8 mouse cellular contexts compared by ENCODE assay signal in the genomic region with DNA sequence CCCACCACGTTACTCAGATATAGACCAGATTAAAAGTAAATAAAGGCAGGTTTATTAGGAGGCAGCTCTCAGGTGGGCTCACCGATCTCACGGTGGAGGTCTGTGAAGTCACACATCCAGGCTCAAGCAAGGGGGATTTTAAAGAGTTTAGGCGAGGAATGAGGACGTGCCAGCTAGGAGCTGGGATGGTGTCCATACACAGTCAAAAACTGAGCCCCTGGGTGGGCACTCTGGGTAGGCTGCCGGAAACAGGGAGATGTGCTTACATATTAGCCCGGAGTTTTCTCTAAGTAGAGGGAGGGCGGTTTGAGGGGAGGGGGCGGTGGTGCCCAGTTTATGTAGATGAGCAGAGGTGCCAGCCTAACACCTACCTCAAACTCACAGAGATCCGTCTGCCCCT. TPM values are rescaled to one million over a fixed set of nuclear protein-coding genes. Genes with fewer than 3 reads are reported as not detected.
DNase-seq lines count a peak whose midpoint lies in the region; ATAC-seq and TF ChIP-seq lines count a peak whose summit lies in the region.

No protein-coding gene starts in this region.

- WGBS in spleen, adult 2 months = 53% methylated on average over 10 of the region's 10 CpGs
- 50% methylated on average over 10 of the region's 10 CpGs for WGBS in liver, embryonic 12.5 days (ENCODE audit: insufficient replicate concordance)

- DNase-seq in gastrocnemius, adult 2 months = no peak
- DNase-seq in gastrocnemius, postnatal 36 days = no peak
- no peak for DNase-seq in spleen, adult 2 months (ENCODE audit: low read depth in 1 of 2, low spot score in 2 of 2)
- no peak for DNase-seq in spleen, postnatal 10 days (ENCODE audit: low spot score in 2 of 2)
- no peak for DNase-seq in yolk sac, embryonic 10.5 days (ENCODE audit: low spot score)
- DNase-seq in frontal cortex, adult 2 months (ENCODE audit: extremely low spot score in 1 of 2, low spot score in 1 of 2) = no peak
- DNase-seq in ovary, postnatal 14 days (ENCODE audit: low spot score) = no peak

- intact Hi-C loops in gastrocnemius, adult 2 months (cut with DNase I) = loop anchor here (1.0 to 2.0 kb wide), 3 partner anchors 39 to 114 kb away; a partner anchor contains a TSS
- intact Hi-C loops in gastrocnemius, postnatal 36 days (cut with DNase I) = loop anchor here (2.0 kb wide), 1 partner anchor 38 kb away; no protein-coding TSS in a partner anchor

- peak overlapping the region; percentile 74 for H3K4me2 ChIP-seq in liver, embryonic 12.5 days

- no peaks in the 10 kb centered on the region for H3K9me3 ChIP-seq in liver, embryonic 12.5 days (replicated peaks)

- no peak for TF ChIP-seq POLR2A in spleen, adult 2 months (IDR thresholded peaks at IDR 0.05; ENCODE audit: low read depth, low read length)

- no peaks in the 10 kb centered on the region for H3K36me3 ChIP-seq in spleen, adult 2 months (ENCODE audit: control insufficient read depth, insufficient read depth, low read length)
- no peaks in the 10 kb centered on the region for H3K36me3 ChIP-seq in liver, embryonic 12.5 days

- peak overlapping the region; percentile 99 for H3K4me3 ChIP-seq in gastrocnemius, adult 2 months
- peak overlapping the region; percentile 51; the same call in 1 of the 2 replicates for H3K4me3 ChIP-seq in spleen, adult 2 months (ENCODE audit: extremely low read depth, insufficient read depth, insufficient read length)
- no peak overlapping the region for H3K4me3 ChIP-seq in liver, embryonic 12.5 days

- no peak for ATAC-seq in liver, embryonic 12.5 days

- H3K4me1 ChIP-seq in spleen, adult 2 months (ENCODE audit: control insufficient read depth, insufficient read depth, insufficient read length) = peaks cover 4% of the 10 kb centered on the region; the same call in 1 of the 2 replicates
- no peaks in the 10 kb centered on the region; the same call in 1 of the 2 replicates for H3K4me1 ChIP-seq in liver, embryonic 12.5 days

- H3K27me3 ChIP-seq in spleen, adult 2 months (ENCODE audit: control insufficient read depth, insufficient read depth, low read length) = peaks cover 5% of the 10 kb centered on the region; the same call in 1 of the 2 replicates
- peaks cover 37% of the 10 kb centered on the region for H3K27me3 ChIP-seq in liver, embryonic 12.5 days (replicated peaks)

- H3K27ac ChIP-seq in gastrocnemius, adult 2 months = peak overlapping the region; percentile 100
- no peak overlapping the region for H3K27ac ChIP-seq in spleen, adult 2 months (ENCODE audit: insufficient read depth, low read length)
- H3K27ac ChIP-seq in liver, embryonic 12.5 days = no peak overlapping the region

- TF ChIP-seq CTCF in gastrocnemius, adult 2 months (IDR thresholded peaks at IDR 0.05) = no peak
- TF ChIP-seq CTCF in spleen, adult 2 months (IDR thresholded peaks at IDR 0.05; ENCODE audit: extremely low read depth, insufficient read depth, insufficient read length, insufficient replicate concordance) = no peak

- H3K9ac ChIP-seq in liver, embryonic 12.5 days = no peak overlapping the region

RNA-seq across cellular contexts. Expression of a gene that starts 0.8 kb away (rescaled TPM):
- total RNA-seq in gastrocnemius, adult 2 months (2021) = 10 to 100 TPM; 19.0 to 29.6 TPM
- 10 to 100 TPM; 20.8 to 23.3 TPM for total RNA-seq in gastrocnemius, postnatal 36 days (2021)
- polyA plus RNA-seq in spleen, adult 2 months (2012; rRNA removed) = 7.4 and 8.5 TPM in 2 replicates
- 1.7 and 1.9 TPM in 2 replicates for polyA plus RNA-seq in liver, embryonic 12.5 days (2016; fragmentation: Nextera tagmentation; extraction: Ambion mirVana)
- polyA plus RNA-seq in frontal cortex, adult 2 months (2012; rRNA removed) = 60.0 and 64.5 TPM in 2 replicates

RNA-seq across cellular contexts. Expression of a gene that starts 48.0 kb away (rescaled TPM):
- total RNA-seq in gastrocnemius, adult 2 months (2021) = not detected
- total RNA-seq in gastrocnemius, postnatal 36 days (2021) = not detected
- polyA plus RNA-seq in spleen, adult 2 months (2012; rRNA removed) = not detected in 2 replicates
- polyA plus RNA-seq in liver, embryonic 12.5 days (2016; fragmentation: Nextera tagmentation; extraction: Ambion mirVana) = not detected in 2 replicates
- polyA plus RNA-seq in frontal cortex, adult 2 months (2012; rRNA removed) = 1.1 and 1.2 TPM in 2 replicates
